Mouse (Mus musculus) splenic B cell, adult 2 months (primary cell): ENCODE data around the gene Tmem80.

Experiments
- DNase-seq: peaks from one replicate; pipeline ENCODE4 v3.0.0-alpha.2; 2011; ENCODE audit warnings: low read depth, low spot score
- H3K27me3 ChIP-seq: 2 replicates; pipeline ENCODE4 v1.6.1; 2012; ENCODE audit warnings: mild to moderate bottlenecking, low read length, moderate library complexity, mixed read lengths; ENCODE audit not compliant: control insufficient read depth, poor library complexity, insufficient read depth, severe bottlenecking
- H3K36me3 ChIP-seq: 2 replicates; pipeline ENCODE4 v1.6.1; 2012; ENCODE audit warnings: mild to moderate bottlenecking, low read length, moderate library complexity, mixed read lengths; ENCODE audit not compliant: control insufficient read depth, poor library complexity, insufficient read depth, severe bottlenecking

Tmem80 gene

GRCm38 (mm10) chr7:141337716-141338416, 10.3 kb downstream of the Tmem80 start:
- no peak for DNase-seq
- Histone ChIP-seq H3K27me3 (no peaks in the 10 kb centered on the region), H3K36me3 (peaks cover 3% of the 10 kb centered on the region)

GRCm38 (mm10) chr7:141338576-141339131, 11.1 kb downstream of the Tmem80 start, which contains the start of gene Eps8l2:
TSS of gene Eps8l2 (plus strand) at chr7:141338880.
- DNase-seq: peak; percentile 60
- Histone ChIP-seq H3K36me3 (peaks cover 3% of the 10 kb centered on the region; the same call in 1 of the 2 replicates), H3K27me3 (no peaks in the 10 kb centered on the region)

GRCm38 (mm10) chr7:141339215-141339920, 11.8 kb downstream of the Tmem80 start:
- Histone ChIP-seq H3K27me3 (no peaks in the 10 kb centered on the region), H3K36me3 (peaks cover 3% of the 10 kb centered on the region; the same call in 1 of the 2 replicates)
- no peak for DNase-seq

GRCm38 (mm10) chr7:141340023-141340422, 12.5 kb downstream of the Tmem80 start:
- Histone ChIP-seq H3K27me3 (no peaks in the 10 kb centered on the region), H3K36me3 (peaks cover 3% of the 10 kb centered on the region; the same call in 1 of the 2 replicates)
- no peak for DNase-seq

GRCm38 (mm10) chr7:141340476-141340875, 12.9 kb downstream of the Tmem80 start:
- no peaks in the 10 kb centered on the region for H3K27me3 ChIP-seq
- DNase-seq: no peak
- peaks cover under 1% of the 10 kb centered on the region; the same call in 1 of the 2 replicates for H3K36me3 ChIP-seq

GRCm38 (mm10) chr7:141341689-141342226, 14.2 kb downstream of the Tmem80 start:
- Histone ChIP-seq H3K36me3 (no peaks in the 10 kb centered on the region), H3K27me3 (no peaks in the 10 kb centered on the region)
- DNase-seq: no peak

- DNase-seq: no peak
- H3K36me3 ChIP-seq: no peaks in the 10 kb centered on the region
Measured at GRCm38 (mm10) chr7:141343230-141343629, 15.7 kb downstream of the Tmem80 start.

GRCm38 (mm10) chr7:141343696-141344095, 16.2 kb downstream of the Tmem80 start:
- no peak for DNase-seq
- Histone ChIP-seq H3K27me3 (no peaks in the 10 kb centered on the region), H3K36me3 (no peaks in the 10 kb centered on the region)

More at GRCm38 (mm10) chr7:141343230-141343629, 15.7 kb downstream of the Tmem80 start:
- no peaks in the 10 kb centered on the region for H3K27me3 ChIP-seq

GRCm38 (mm10) chr7:141344787-141345186, 17.2 kb downstream of the Tmem80 start:
- DNase-seq: no peak
- H3K27me3 ChIP-seq: no peaks in the 10 kb centered on the region
- H3K36me3 ChIP-seq: no peaks in the 10 kb centered on the region

GRCm38 (mm10) chr7:141351061-141351460, 23.5 kb downstream of the Tmem80 start:
- DNase-seq: no peak
- H3K27me3 ChIP-seq: no peaks in the 10 kb centered on the region
- H3K36me3 ChIP-seq: no peaks in the 10 kb centered on the region

- no peaks in the 10 kb centered on the region for H3K36me3 ChIP-seq
- no peak for DNase-seq
- no peaks in the 10 kb centered on the region for H3K27me3 ChIP-seq
Measured at GRCm38 (mm10) chr7:141355051-141355450, 27.5 kb downstream of the Tmem80 start.

- Histone ChIP-seq H3K27me3 (no peaks in the 10 kb centered on the region), H3K36me3 (no peaks in the 10 kb centered on the region)
- DNase-seq: no peak
Measured at GRCm38 (mm10) chr7:141355626-141356326, 28.2 kb downstream of the Tmem80 start.

- H3K36me3 ChIP-seq: no peaks in the 10 kb centered on the region
- no peak for DNase-seq
- H3K27me3 ChIP-seq: no peaks in the 10 kb centered on the region
Measured at GRCm38 (mm10) chr7:141356971-141357370, 29.4 kb downstream of the Tmem80 start.

- Histone ChIP-seq H3K27me3 (no peaks in the 10 kb centered on the region), H3K36me3 (no peaks in the 10 kb centered on the region)
- peak; percentile 68 for DNase-seq
Measured at GRCm38 (mm10) chr7:141361510-141361909, 34.0 kb downstream of the Tmem80 start.
